24 mouse cellular contexts compared by ENCODE assay signal in the genomic region with DNA sequence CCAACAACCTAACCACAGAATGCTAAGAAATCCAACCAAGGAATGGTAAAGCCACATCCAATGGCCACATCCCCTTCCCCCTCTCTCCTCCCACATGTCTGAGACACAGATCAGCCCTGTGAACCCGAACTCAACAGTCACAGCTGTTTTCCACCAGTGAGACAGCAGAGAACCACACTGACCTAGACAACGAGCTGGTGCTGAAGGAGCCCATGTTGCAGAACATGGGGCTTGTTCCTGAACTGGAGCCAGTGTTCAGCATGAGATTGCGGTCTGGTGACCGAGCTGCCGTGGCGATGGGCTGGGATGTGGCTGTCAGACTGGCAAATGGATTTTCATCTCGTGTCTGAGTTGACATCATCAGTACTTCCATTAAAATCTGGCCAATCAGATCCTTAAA. TPM values are rescaled to one million over a fixed set of nuclear protein-coding genes. Genes with fewer than 3 reads are reported as not detected.
DNase-seq lines count a peak whose midpoint lies in the region; ATAC-seq and TF ChIP-seq lines count a peak whose summit lies in the region.
"Had no signal": no experiment of that assay in that cellular context is flagged by ENCODE, and none has a peak within 500 bp of the region (broad histone marks: within the 10 kb centered on the region; RNA-seq: fewer than 3 reads in every experiment).

No protein-coding gene starts in this region.

- H3K27ac ChIP-seq in hindbrain, embryonic 13.5 days = peak overlapping the region; percentile 40; the same call in 1 of the 2 replicates
- no peak overlapping the region for H3K27ac ChIP-seq in hindbrain, embryonic 11.5 days (ENCODE audit: low read depth, low read length)
- H3K27ac ChIP-seq in lung, embryonic 14.5 days (ENCODE audit: low read depth) = no peak overlapping the region
- H3K27ac ChIP-seq: forebrain, embryonic 15.5 days; liver, embryonic 13.5 days; midbrain, embryonic 10.5 days; neural tube, embryonic 15.5 days had no signal

- TF ChIP-seq CTCF in lung, embryonic 14.5 days (IDR thresholded peaks at IDR 0.05; ENCODE audit: low read depth) = no peak
- TF ChIP-seq CTCF in lung, adult 2 months (IDR thresholded peaks at IDR 0.05; ENCODE audit: insufficient read depth, low read length) = no peak
- TF ChIP-seq CTCF in Patski (IDR thresholded peaks at IDR 0.05) = no peak

- ATAC-seq in hindbrain, embryonic 13.5 days (ENCODE audit: low FRiP score) = no peak
- ATAC-seq in hindbrain, embryonic 11.5 days (ENCODE audit: low FRiP score) = no peak
- ATAC-seq in lung, embryonic 14.5 days (ENCODE audit: insufficient read depth) = peak; percentile 63; the same call in 1 of the 2 replicates
- ATAC-seq in Patski = peak; percentile 51
- ATAC-seq: activated CD4-positive, CD25-positive, alpha-beta regulatory T cell, adult 4 months; forebrain, embryonic 15.5 days; midbrain, embryonic 16.5 days had no signal

- H3K4me3 ChIP-seq in hindbrain, embryonic 13.5 days = no peak overlapping the region
- no peak overlapping the region for H3K4me3 ChIP-seq in hindbrain, embryonic 11.5 days (ENCODE audit: low read depth, low read length)
- no peak overlapping the region for H3K4me3 ChIP-seq in lung, embryonic 14.5 days (ENCODE audit: low read depth, low read length)
- no peak overlapping the region for H3K4me3 ChIP-seq in lung, adult 2 months (replicated peaks; ENCODE audit: extremely low read depth, low read depth, low read length)
- H3K4me3 ChIP-seq: forebrain, embryonic 15.5 days; liver, embryonic 13.5 days; midbrain, embryonic 10.5 days; neural tube, embryonic 15.5 days had no signal

- CTCF ChIA-PET in Patski (lab: Charles Lee) = interaction anchor here (1.0 kb wide), 1 partner anchor 161 kb away, joined by 3 read pairs; no protein-coding TSS in a partner anchor

- no peak overlapping the region for H3K4me2 ChIP-seq in hindbrain, embryonic 13.5 days
- H3K4me2 ChIP-seq in hindbrain, embryonic 11.5 days (replicated peaks; ENCODE audit: low read depth, low read length) = no peak overlapping the region
- H3K4me2 ChIP-seq in lung, embryonic 14.5 days = no peak overlapping the region
- H3K4me2 ChIP-seq: forebrain, embryonic 15.5 days; heart, embryonic 11.5 days; liver, embryonic 13.5 days; neural tube, embryonic 15.5 days had no signal

- POLR2A ChIA-PET in Patski (lab: Charles Lee) = no interaction called here

- DNase-seq in hindbrain, embryonic 11.5 days (ENCODE audit: low spot score) = no peak
- DNase-seq in lung, embryonic 14.5 days = peak; percentile 44
- no peak for DNase-seq in lung, adult 2 months
- DNase-seq in Patski (ENCODE audit: low read depth, low spot score) = peak; percentile 42
- peak; percentile 47 for DNase-seq in brain, adult 2 months (ENCODE audit: low read depth, low spot score)
- no peak for DNase-seq in left cerebral cortex, adult 9 months (ENCODE audit: low spot score in 2 of 2)
- DNase-seq: adrenal gland, adult 8-10 months; cerebellum, adult 9-10 months; embryo, embryonic 11 days; gastrocnemius, postnatal 14 days; heart, adult 11 months; kidney, adult 11 months; kidney, postnatal 36 days; layer of hippocampus, postnatal 36 days; liver, embryonic 13.5 days; thymus, adult 2 months; thymus, postnatal 4 days had no signal

- peaks cover 87% of the 10 kb centered on the region for H3K36me3 ChIP-seq in hindbrain, embryonic 13.5 days
- H3K36me3 ChIP-seq in hindbrain, embryonic 11.5 days (ENCODE audit: control insufficient read depth, insufficient read depth, low read length) = 0 out of 2 replicates have a peak, but pooled peaks cover 11% of the 10 kb centered on the region
- H3K36me3 ChIP-seq in lung, embryonic 14.5 days (ENCODE audit: insufficient read depth) = peaks cover 97% of the 10 kb centered on the region

- 85% methylated on average over 7 of the region's 7 CpGs for WGBS in hindbrain, embryonic 13.5 days
- 94% methylated on average over 7 of the region's 7 CpGs for WGBS in hindbrain, embryonic 11.5 days
- 60% methylated on average over 7 of the region's 7 CpGs for WGBS in lung, embryonic 14.5 days
- 70% methylated on average over 7 of the region's 7 CpGs for WGBS in lung, adult 2 months

- no peak for TF ChIP-seq POLR2A in lung, adult 2 months (IDR thresholded peaks at IDR 0.05; ENCODE audit: borderline replicate concordance, extremely low read depth, low read depth, low read length)

- in situ Hi-C loops in Patski (cut with MboI; ENCODE audit: low pct_unique_long_range_greater_than_20kb) = no loop called here

- no peaks in the 10 kb centered on the region for H3K9me3 ChIP-seq in hindbrain, embryonic 13.5 days
- H3K9me3 ChIP-seq in hindbrain, embryonic 11.5 days (ENCODE audit: control insufficient read depth, low read length) = no peaks in the 10 kb centered on the region
- no peaks in the 10 kb centered on the region for H3K9me3 ChIP-seq in lung, embryonic 14.5 days (ENCODE audit: low read depth, low read length)
- H3K9me3 ChIP-seq: forebrain, embryonic 15.5 days; liver, embryonic 13.5 days; midbrain, embryonic 10.5 days; neural tube, embryonic 15.5 days had no signal

- H3K27me3 ChIP-seq in hindbrain, embryonic 13.5 days = no peaks in the 10 kb centered on the region
- no peaks in the 10 kb centered on the region for H3K27me3 ChIP-seq in hindbrain, embryonic 11.5 days (ENCODE audit: control insufficient read depth, insufficient read depth, low read length)
- H3K27me3 ChIP-seq in lung, embryonic 14.5 days (ENCODE audit: insufficient read depth, low read length) = no peaks in the 10 kb centered on the region
- H3K27me3 ChIP-seq in Patski = no peaks in the 10 kb centered on the region
- H3K27me3 ChIP-seq: forebrain, embryonic 15.5 days; liver, embryonic 13.5 days; neural tube, embryonic 15.5 days had no signal

- H3K9ac ChIP-seq in hindbrain, embryonic 13.5 days = no peak overlapping the region
- no peak overlapping the region for H3K9ac ChIP-seq in hindbrain, embryonic 11.5 days (ENCODE audit: low read depth, low read length)
- H3K9ac ChIP-seq in lung, embryonic 14.5 days = no peak overlapping the region
- H3K9ac ChIP-seq: forebrain, embryonic 15.5 days; liver, embryonic 13.5 days; neural tube, embryonic 15.5 days had no signal

- H3K4me1 ChIP-seq in hindbrain, embryonic 13.5 days (replicated peaks) = peaks cover 11% of the 10 kb centered on the region
- no peaks in the 10 kb centered on the region for H3K4me1 ChIP-seq in hindbrain, embryonic 11.5 days (replicated peaks; ENCODE audit: control insufficient read depth, insufficient read depth, low read length)
- no peaks in the 10 kb centered on the region for H3K4me1 ChIP-seq in lung, embryonic 14.5 days (ENCODE audit: insufficient read depth)
- no peaks in the 10 kb centered on the region for H3K4me1 ChIP-seq in lung, adult 2 months (ENCODE audit: control insufficient read depth, insufficient read depth, low read length)
- H3K4me1 ChIP-seq: forebrain, embryonic 15.5 days; liver, embryonic 13.5 days had no signal

RNA-seq across cellular contexts. Expression of a gene that starts 45.5 kb away (rescaled TPM):
- polyA plus RNA-seq in hindbrain, embryonic 13.5 days (2015; fragmentation: Nextera tagmentation; extraction: Ambion mirVana) = 56.5 and 59.5 TPM in 2 replicates
- 53.3 and 58.9 TPM in 2 replicates for polyA plus RNA-seq in hindbrain, embryonic 11.5 days (2014; fragmentation: Nextera tagmentation; extraction: Ambion mirVana)
- 40.0 and 41.3 TPM in 2 replicates for polyA plus RNA-seq in lung, embryonic 14.5 days (2014; fragmentation: Nextera tagmentation; extraction: Ambion mirVana)
- 51.0 and 53.3 TPM in 2 replicates for polyA plus RNA-seq in lung, adult 2 months (2012; rRNA removed)
- 63.9 TPM for polyA plus RNA-seq in Patski (2021)

Comparison
In these comparisons a context has a peak if more than half of its experiments do, and no peak if none do; other contexts are left out.
1. DNase-seq: peak in lung, embryonic 14.5 days (single experiment), Patski (single experiment) and brain, adult 2 months (single experiment); none in hindbrain, embryonic 11.5 days (single experiment), lung, adult 2 months (single experiment) and left cerebral cortex, adult 9 months (0 of 2).
2. ATAC-seq: peak in lung, embryonic 14.5 days (single experiment) and Patski (single experiment); none in hindbrain, embryonic 13.5 days (single experiment) and hindbrain, embryonic 11.5 days (single experiment).